Mouse (Mus musculus) heart, adult 11 months (tissue): Measurements from ENCODE around the gene Zfp40.
"Not testable (repeated sequence)": the region's sequence is repeated elsewhere in the genome, so short reads cannot be mapped to it uniquely, and the experiment has no call there.

ENCODE experiments used
- DNase-seq: peaks from one replicate; pipeline ENCODE4 v3.0.0; 2022

Zfp40 gene

GRCm38 (mm10) chr17:23192453-23193379, at the start of gene Zfp40:
Gene Zfp40, minus strand, starts transcription at chr17:23193252.
- DNase-seq, result peak; percentile 99

- peak; percentile 56 for DNase-seq
Measured at GRCm38 (mm10) chr17:23218320-23218719, 25.3 kb upstream of the Zfp40 start.

GRCm38 (mm10) chr17:23199856-23200255, 6.8 kb upstream of the Zfp40 start:
- not testable (repeated sequence) for DNase-seq

GRCm38 (mm10) chr17:23193441-23193840, 389 bp upstream of the Zfp40 start:
- peak; percentile 95 for DNase-seq

- no peak for DNase-seq
Measured at GRCm38 (mm10) chr17:23187680-23188079, 5.4 kb downstream of the Zfp40 start.
